Mouse (Mus musculus) midbrain, embryonic 12.5 days (tissue): Measurements from ENCODE around the gene Eif4b. TPM values are rescaled to one million over a fixed set of nuclear protein-coding genes. Genes with fewer than 3 reads are reported as not detected.

Experiments
- ATAC-seq: fragments of 200-750 bp; cut with Nextera tagmentation; 2 replicates; pipeline ENCODE4 v1.8.0; 2017; ENCODE audit warnings: low read depth, moderate TSS enrichment, moderate library complexity; ENCODE audit not compliant: low FRiP score
- H3K27ac ChIP-seq: fragments of 300-500 bp; sonication (generic); replicated peaks from 2 replicates; pipeline ENCODE4 v1.5.1; 2016; ENCODE audit warnings: mild to moderate bottlenecking
- H3K27me3 ChIP-seq: fragments of 300-500 bp; sonication (generic); 2 replicates; pipeline ENCODE4 v1.6.1; 2016; ENCODE audit warnings: mild to moderate bottlenecking
- H3K36me3 ChIP-seq: fragments of 300-500 bp; sonication (generic); 2 replicates; pipeline ENCODE4 v1.6.1; 2016
- H3K4me1 ChIP-seq: fragments of 300-500 bp; sonication (generic); 2 replicates; pipeline ENCODE4 v1.6.1; 2016
- H3K4me2 ChIP-seq: fragments of 300-500 bp; sonication (generic); replicated peaks from 2 replicates; pipeline ENCODE4 v1.6.1; 2016; ENCODE audit warnings: mild to moderate bottlenecking, moderate library complexity
- H3K4me3 ChIP-seq: fragments of 300-500 bp; sonication (generic); 2 replicates; pipeline ENCODE4 v1.5.1; 2016; ENCODE audit warnings: mild to moderate bottlenecking
- H3K9ac ChIP-seq: fragments of 300-500 bp; sonication (generic); replicated peaks from 2 replicates; pipeline ENCODE4 v1.6.1; 2016; ENCODE audit warnings: mild to moderate bottlenecking, moderate library complexity
- H3K9me3 ChIP-seq: fragments of 300-500 bp; sonication (generic); 2 replicates; pipeline ENCODE4 v1.6.1; 2016; ENCODE audit warnings: mild to moderate bottlenecking
- WGBS: fragments of 180-500 bp; shearing (Covaris S2); methylation state at CpG from one replicate; pipeline ENCODE4 v1.1.7; 2016; 5-methylcytosine and 5-hydroxymethylcytosine counted together
- polyA plus RNA-seq: library from polyadenylated mRNA; unstranded; fragments of >200 nt; fragmentation: Nextera tagmentation; extraction: Ambion mirVana; gene quantifications from 2 replicates; pipeline ENCODE4 v1.2.1, GENCODE M21; 2016

The Eif4b gene
- polyA plus RNA-seq, 1 experiment from 2014 or later = 98.7 TPM

DNA sequence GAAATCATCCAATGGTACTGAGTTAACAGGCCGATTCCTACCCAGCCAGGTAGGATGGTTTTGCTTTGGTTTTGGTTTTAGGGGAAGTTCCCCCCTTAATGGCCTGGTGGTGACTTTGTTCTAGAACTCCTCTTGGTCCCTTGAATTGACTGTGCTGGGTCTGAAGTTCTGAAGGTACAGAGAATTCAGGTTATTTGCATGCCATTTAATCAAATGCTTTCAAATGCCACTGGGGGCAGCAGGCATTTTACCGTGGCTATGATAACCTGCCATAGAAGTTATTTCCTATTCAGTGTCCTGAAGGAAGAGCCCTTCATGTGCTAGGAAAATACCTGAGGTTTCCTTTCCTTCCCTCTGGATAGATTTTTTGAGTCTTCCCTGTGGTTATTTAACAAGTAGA lies 6.9 kb downstream of the Eif4b start:
- WGBS = 76% methylated on average over 2 of the region's 2 CpGs
- no peak overlapping the region for H3K27ac ChIP-seq
- ATAC-seq = no peak
- H3K4me3 ChIP-seq = no peak overlapping the region
- H3K9ac ChIP-seq = no peak overlapping the region
- H3K27me3 ChIP-seq = no peaks in the 10 kb centered on the region
- peaks cover 8% of the 10 kb centered on the region for H3K4me1 ChIP-seq
- peaks cover 34% of the 10 kb centered on the region for H3K36me3 ChIP-seq
- no peaks in the 10 kb centered on the region for H3K9me3 ChIP-seq
- no peak overlapping the region for H3K4me2 ChIP-seq

DNA sequence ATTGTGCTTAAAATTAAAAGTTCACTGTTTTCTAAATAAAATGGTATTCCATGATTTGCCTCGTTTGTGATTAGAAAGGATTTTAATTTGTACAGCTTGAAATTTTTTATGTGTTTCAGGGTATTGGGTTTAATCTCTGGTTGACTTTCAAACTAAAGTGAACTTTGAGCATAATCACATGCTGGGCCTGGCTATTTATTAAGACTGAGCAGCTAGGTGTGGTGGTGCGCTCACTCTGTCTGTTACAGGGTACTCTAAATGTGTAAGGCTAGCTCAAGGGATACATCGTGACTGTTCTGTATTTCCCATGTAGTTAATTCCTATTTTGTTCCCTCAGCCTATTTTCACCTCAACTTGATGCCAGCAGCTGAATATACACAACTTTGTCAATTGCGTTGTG lies 8.6 kb downstream of the Eif4b start:
- H3K9ac ChIP-seq = no peak overlapping the region
- ATAC-seq = no peak
- WGBS = 92% methylated on average over 4 of the region's 4 CpGs
- H3K4me3 ChIP-seq = no peak overlapping the region
- H3K4me1 ChIP-seq = no peaks in the 10 kb centered on the region
- H3K27me3 ChIP-seq = no peaks in the 10 kb centered on the region
- no peak overlapping the region for H3K4me2 ChIP-seq
- peaks cover 50% of the 10 kb centered on the region for H3K36me3 ChIP-seq
- no peaks in the 10 kb centered on the region for H3K9me3 ChIP-seq
- H3K27ac ChIP-seq = no peak overlapping the region

DNA sequence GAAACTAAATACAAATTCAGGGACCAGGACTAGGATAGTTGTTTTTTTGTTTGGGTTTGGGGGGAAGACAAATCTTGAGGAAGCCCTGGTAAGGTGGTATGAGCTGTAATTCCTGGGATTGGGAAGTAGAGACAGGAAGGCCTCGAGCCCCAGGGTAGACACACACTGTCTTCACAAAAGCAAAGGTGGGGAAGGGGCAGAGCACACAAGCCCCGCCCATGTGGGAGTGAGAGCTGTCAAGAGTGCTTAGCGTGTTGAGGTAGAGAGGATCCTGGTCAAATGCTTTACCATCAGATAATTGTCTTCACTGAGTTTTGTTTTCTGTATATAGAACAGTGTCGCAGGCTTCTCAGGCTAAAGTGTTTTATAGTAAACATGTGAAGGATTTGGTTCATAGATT lies 9.5 kb downstream of the Eif4b start:
- ATAC-seq = no peak
- H3K4me1 ChIP-seq = no peaks in the 10 kb centered on the region

DNA sequence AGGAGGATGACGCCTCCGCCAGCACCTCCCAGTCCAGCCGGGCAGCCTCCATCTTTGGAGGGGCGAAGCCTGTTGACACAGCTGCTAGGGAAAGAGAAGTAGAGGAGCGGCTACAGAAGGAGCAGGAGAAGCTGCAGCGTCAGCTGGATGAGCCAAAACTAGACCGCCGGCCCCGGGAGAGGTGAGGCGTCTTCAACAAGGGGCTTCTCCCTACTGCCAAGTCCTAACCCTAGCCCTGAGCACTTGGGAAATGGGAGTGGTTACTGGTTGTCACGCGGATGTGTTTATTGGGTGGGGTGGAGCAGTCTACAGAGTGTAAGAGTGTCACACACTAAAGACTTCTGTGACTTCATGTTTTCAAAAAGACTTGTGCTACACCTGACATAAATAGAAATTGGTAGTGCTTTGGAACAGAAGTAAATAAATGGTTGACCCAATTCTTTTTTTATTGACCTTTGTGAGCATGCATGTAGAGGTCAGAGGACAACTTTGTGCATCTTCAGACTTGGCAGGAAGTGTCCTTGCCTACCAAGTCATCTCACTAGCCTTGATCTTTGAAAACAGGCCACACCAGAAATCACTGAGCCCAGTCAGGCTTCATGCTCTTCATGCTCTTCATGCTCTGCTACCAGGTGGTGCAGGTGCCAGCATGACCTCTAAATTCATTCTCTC lies 16.5 kb downstream of the Eif4b start:
- no peaks in the 10 kb centered on the region for H3K4me1 ChIP-seq
- H3K9ac ChIP-seq = no peak overlapping the region
- no peak for ATAC-seq
- 82% methylated on average over 12 of the region's 12 CpGs for WGBS
- no peaks in the 10 kb centered on the region for H3K9me3 ChIP-seq
- H3K36me3 ChIP-seq = peaks cover 98% of the 10 kb centered on the region
- H3K27me3 ChIP-seq = no peaks in the 10 kb centered on the region
- H3K4me3 ChIP-seq = no peak overlapping the region
- no peak overlapping the region for H3K4me2 ChIP-seq
- no peak overlapping the region for H3K27ac ChIP-seq

More for the DNA sequence above, 9.5 kb downstream of the Eif4b start:
- Histone ChIP-seq H3K36me3 (peaks cover 59% of the 10 kb centered on the region), H3K9me3 (no peaks in the 10 kb centered on the region), H3K4me3 (no peak overlapping the region), H3K9ac (no peak overlapping the region), H3K4me2 (no peak overlapping the region), H3K27me3 (no peaks in the 10 kb centered on the region), H3K27ac (no peak overlapping the region)
- WGBS = 87% methylated on average over 4 of the region's 4 CpGs

DNA sequence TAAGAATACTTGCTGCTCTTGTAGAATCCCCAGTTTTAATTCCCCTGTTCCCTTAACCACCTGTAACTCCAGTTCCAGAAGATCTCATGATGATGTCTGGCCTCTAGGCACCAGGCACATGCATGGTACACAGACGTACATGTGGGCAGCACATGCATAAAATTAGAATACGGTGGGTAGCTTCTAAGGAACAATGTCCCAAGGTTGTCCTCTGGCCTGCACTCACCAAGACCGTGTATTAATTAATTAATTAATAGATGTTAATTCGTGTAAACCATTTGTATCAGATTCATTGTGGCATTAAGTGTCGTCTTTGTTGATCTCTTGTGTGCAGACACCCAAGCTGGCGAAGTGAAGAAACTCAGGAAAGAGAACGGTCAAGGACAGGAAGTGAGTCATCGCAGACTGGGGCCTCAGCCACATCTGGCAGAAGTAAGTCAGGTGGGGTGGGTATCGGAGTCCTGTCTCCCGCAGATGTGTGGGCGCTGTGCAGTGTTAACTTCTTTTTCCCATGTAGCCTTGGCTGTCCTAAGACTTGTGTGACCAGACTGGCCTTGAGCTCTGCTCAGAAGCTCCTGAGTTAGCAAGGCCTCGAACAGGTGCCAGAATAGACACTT lies 17.6 kb downstream of the Eif4b start:
- Histone ChIP-seq H3K4me3 (no peak overlapping the region), H3K27me3 (no peaks in the 10 kb centered on the region), H3K36me3 (peaks cover 98% of the 10 kb centered on the region), H3K27ac (no peak overlapping the region), H3K4me2 (no peak overlapping the region), H3K9me3 (no peaks in the 10 kb centered on the region), H3K4me1 (no peaks in the 10 kb centered on the region), H3K9ac (no peak overlapping the region)
- no peak for ATAC-seq
- WGBS = 88% methylated on average over 12 of the region's 12 CpGs

DNA sequence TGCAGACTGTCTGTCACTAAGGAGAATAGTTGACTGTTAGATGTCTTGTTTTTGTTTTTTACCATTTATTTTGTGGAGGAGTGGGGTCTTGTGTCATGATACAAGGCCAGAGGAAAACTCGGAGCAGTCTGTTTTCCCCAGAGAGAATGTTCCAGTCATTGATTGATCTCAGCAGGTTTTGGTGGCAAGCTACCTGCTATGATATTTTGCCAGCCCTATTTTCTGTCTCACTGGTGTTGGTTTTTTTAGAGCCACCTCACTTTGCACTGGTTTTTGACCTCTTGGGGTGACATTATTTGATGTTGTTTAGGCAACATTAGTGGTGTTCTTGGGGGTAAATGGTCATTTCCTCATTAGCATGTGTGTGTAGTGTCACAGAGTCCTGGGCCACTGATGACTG lies 18.1 kb downstream of the Eif4b start:
- no peaks in the 10 kb centered on the region for H3K9me3 ChIP-seq
- 86% methylated on average over 1 of the region's 1 CpGs for WGBS
- no peak overlapping the region for H3K9ac ChIP-seq
- no peak overlapping the region for H3K4me2 ChIP-seq
- no peak for ATAC-seq
- no peak overlapping the region for H3K27ac ChIP-seq
- H3K4me3 ChIP-seq = no peak overlapping the region
- H3K36me3 ChIP-seq = peaks cover 100% of the 10 kb centered on the region
- no peaks in the 10 kb centered on the region for H3K4me1 ChIP-seq
- no peaks in the 10 kb centered on the region for H3K27me3 ChIP-seq

DNA sequence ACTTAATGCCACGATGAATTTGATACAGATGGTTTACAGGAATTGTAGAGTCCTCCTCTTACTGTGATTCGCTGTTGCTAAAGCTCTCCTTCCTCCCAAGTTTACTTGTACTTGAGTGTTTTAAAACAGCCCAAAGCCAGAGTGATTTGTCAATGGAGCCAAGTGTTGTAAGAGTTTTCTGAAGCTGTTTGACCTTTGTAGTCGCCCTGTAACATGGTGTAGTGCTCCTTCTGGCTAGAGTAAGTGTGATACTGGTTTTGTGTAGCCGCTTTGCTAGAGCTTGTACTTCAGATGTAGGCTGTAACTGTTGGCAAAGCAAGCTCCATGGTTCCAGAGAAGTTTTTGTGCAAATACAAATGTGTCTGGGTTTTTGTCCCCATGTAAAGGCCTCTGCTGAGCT lies 18.6 kb downstream of the Eif4b start:
- peaks cover 98% of the 10 kb centered on the region for H3K36me3 ChIP-seq
- H3K4me2 ChIP-seq = no peak overlapping the region
- no peak overlapping the region for H3K4me3 ChIP-seq
- WGBS = 95% methylated on average over 4 of the region's 4 CpGs
- H3K4me1 ChIP-seq = no peaks in the 10 kb centered on the region
- no peak overlapping the region for H3K27ac ChIP-seq
- no peaks in the 10 kb centered on the region for H3K9me3 ChIP-seq
- H3K9ac ChIP-seq = no peak overlapping the region
- no peak for ATAC-seq
- no peaks in the 10 kb centered on the region for H3K27me3 ChIP-seq

DNA sequence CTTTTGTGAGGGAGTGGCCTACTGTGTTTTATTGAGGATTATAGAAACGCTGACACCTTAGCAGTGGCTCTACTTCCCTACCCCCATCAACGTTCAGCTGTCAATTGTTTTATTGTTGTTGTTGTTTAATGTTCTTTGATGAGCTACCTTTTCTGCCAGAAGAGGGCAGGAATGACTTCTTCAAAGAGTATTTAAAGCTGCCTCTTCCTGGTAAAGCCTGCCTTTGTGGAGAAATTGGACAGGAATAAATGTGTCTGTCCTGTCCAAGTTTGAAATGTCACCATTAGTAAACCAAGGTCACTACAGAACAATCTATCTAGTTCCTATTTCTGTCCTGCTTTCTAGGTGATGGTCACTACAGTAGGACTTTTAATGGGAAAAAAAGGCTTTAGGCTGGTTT lies 20.6 kb downstream of the Eif4b start:
- Histone ChIP-seq H3K4me2 (no peak overlapping the region), H3K27ac (no peak overlapping the region), H3K9me3 (no peaks in the 10 kb centered on the region), H3K36me3 (peaks cover 88% of the 10 kb centered on the region), H3K27me3 (peaks cover 17% of the 10 kb centered on the region), H3K4me1 (peaks cover 6% of the 10 kb centered on the region; the same call in 1 of the 2 replicates), H3K4me3 (no peak overlapping the region), H3K9ac (no peak overlapping the region)
- ATAC-seq = no peak
- 75% methylated on average over 2 of the region's 2 CpGs for WGBS

DNA sequence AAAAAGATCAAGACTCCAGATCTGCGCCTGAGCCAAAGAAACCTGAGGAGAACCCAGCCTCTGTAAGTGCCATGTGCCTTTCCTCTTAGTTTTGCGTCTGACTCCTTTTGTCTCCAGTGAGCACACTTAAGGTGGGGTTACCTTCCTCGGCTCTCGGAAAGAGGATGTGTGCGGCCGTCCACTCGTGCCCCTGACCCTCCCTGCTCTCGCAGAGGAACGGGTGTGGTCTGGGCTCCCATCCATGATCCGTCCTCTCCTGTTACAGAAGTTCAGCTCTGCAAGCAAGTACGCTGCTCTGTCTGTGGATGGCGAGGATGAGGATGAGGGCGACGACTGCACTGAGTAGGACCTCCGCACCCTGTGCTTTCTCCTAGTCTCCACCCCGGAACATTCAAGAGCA lies 21.4 kb downstream of the Eif4b start:
- 91% methylated on average over 16 of the region's 16 CpGs for WGBS
- H3K36me3 ChIP-seq = peaks cover 80% of the 10 kb centered on the region

DNA sequence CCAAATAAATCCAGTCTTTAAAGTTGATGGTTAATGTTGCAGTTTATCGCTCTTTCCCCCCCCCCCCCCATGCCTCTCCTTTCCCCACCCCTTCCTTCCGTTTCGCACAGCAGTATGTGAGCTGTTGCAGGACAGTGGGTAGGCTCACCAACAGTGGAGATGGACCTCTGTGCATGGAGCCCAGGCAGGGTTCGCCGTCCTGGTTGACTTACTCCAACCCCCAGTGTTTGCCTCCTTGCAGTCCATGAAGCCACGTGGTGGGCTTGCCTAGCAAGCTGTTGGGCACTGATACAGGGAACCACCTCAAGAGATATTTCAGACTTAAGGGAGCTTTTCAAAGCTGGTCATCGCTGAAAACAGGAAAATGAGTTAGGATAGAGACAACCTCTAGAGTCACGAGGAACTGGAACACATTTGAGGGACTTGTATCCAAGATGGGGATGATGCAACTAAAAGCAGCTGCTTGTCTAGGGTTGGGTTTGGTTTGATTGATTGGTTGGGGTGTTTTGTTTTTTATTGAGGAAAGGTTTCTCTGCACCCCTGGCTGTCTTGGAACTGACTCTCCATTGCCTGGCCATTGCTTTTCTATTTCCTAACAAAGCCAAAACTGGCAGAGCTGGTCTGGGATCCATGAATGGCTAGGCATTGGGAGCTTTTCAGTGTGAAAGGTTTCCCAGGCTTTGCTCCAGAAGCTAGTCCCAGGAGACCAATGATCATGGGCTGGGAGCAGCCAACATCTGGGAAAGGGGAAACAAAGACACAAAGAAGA lies 23.8 kb downstream of the Eif4b start:
- Histone ChIP-seq H3K4me2 (no peak overlapping the region), H3K9me3 (no peaks in the 10 kb centered on the region), H3K36me3 (peaks cover 56% of the 10 kb centered on the region), H3K4me1 (peaks cover 37% of the 10 kb centered on the region), H3K27me3 (peaks cover 48% of the 10 kb centered on the region), H3K4me3 (no peak overlapping the region), H3K9ac (no peak overlapping the region), H3K27ac (no peak overlapping the region)
- 80% methylated on average over 8 of the region's 8 CpGs for WGBS
- no peak for ATAC-seq

More for the DNA sequence above, 21.4 kb downstream of the Eif4b start:
- Histone ChIP-seq H3K4me2 (no peak overlapping the region), H3K4me1 (peaks cover 15% of the 10 kb centered on the region), H3K27me3 (peaks cover 25% of the 10 kb centered on the region), H3K27ac (no peak overlapping the region), H3K9me3 (no peaks in the 10 kb centered on the region), H3K9ac (no peak overlapping the region), H3K4me3 (no peak overlapping the region)
- no peak for ATAC-seq

DNA sequence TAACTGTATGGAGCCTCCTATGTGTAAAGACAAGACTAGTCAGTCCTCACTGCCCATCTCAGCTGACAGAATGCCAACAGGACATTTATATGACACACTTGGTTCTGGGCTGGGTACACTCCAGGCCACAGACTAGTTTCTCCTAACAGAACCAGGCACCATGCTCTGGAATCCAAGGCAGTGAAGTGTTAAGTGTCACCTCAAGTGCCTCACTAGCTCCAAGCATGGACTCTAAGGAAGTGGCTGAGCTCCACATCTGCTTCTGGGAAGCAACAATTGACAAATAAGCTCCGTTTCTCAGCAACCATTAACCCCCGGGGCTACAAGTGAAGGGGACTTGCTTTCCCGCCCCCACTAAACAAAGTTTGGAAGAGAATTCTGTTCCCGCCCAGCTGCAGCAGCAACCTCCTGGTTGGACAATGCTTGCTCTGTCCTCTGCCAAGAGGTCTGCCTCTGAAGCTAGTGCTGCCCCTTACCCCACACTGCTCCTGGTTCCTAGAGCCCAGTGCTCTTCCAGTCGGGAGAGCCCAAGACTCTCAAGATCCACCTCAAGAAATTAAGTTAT lies 24.5 kb downstream of the Eif4b start:
- H3K4me1 ChIP-seq = peaks cover 45% of the 10 kb centered on the region
- WGBS = 28% methylated on average over 5 of the region's 5 CpGs
- no peak overlapping the region for H3K4me3 ChIP-seq
- ATAC-seq = no peak
- H3K27ac ChIP-seq = no peak overlapping the region
- peaks cover 49% of the 10 kb centered on the region for H3K36me3 ChIP-seq
- H3K9me3 ChIP-seq = no peaks in the 10 kb centered on the region
- H3K9ac ChIP-seq = no peak overlapping the region
- no peak overlapping the region for H3K4me2 ChIP-seq
- H3K27me3 ChIP-seq = peaks cover 56% of the 10 kb centered on the region

DNA sequence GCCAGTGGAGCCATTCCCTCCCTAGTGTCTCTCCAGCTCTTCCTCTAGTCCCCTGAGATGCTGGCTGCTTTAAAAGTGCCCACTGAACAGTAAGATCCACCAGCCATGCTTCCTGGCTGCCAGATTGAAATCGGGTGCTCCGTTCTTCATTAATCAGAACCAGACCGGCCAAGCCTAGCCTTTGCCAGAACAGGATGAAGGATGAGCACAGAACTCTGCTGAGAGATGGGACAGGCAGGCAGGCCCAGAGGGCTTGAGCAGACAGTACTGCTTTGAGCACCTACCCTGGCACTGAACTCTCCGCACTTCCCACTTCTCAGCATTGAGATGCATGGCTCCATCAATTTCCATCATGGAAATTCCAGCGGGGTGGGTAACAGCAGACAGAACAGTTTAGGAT lies 25.7 kb downstream of the Eif4b start:
- Histone ChIP-seq H3K27me3 (peaks cover 66% of the 10 kb centered on the region), H3K4me1 (peaks cover 57% of the 10 kb centered on the region), H3K36me3 (peaks cover 37% of the 10 kb centered on the region), H3K9ac (no peak overlapping the region; the same call in 1 of the 2 replicates), H3K4me3 (no peak overlapping the region), H3K9me3 (no peaks in the 10 kb centered on the region), H3K27ac (no peak overlapping the region), H3K4me2 (peak overlapping the region; percentile 87)
- no peak for ATAC-seq
- WGBS = 54% methylated on average over 5 of the region's 5 CpGs
